Mouse (Mus musculus): ENCODE data around the gene Olfr228. TPM values are rescaled to one million over a fixed set of nuclear protein-coding genes. Genes with fewer than 3 reads are reported as not detected.

Olfr228 gene
- polyA plus RNA-seq (2014; fragmentation: Illumina TruSeq; extraction: RNeasy Lipid Tissue Mini Kit (QIAGEN cat#74804); ENCODE audit: low read depth, low replicate concordance), result not detected

GRCm38 (mm10) chr2:86487286-86487685 lies at the start of gene Olfr228:
Olfr228 (minus strand) TSS chr2:86487386.

GRCm38 (mm10) chr2:86508161-86508560 lies 21.0 kb upstream of the Olfr228 start, which contains the start of gene Olfr1076:
Olfr1076 (plus strand) TSS chr2:86508461.

GRCm38 (mm10) chr2:86456169-86456568 lies 31.0 kb downstream of the Olfr228 start, which contains the start of gene Olfr1066:
Olfr1066 (minus strand) TSS chr2:86456269.

GRCm38 (mm10) chr2:86450491-86450890 lies 36.7 kb downstream of the Olfr228 start, which contains the start of gene Olfr1065:
Olfr1065 (minus strand) TSS chr2:86450591.

Other genes starting within 250 kb of the Olfr228 start
- gene Olfr1048, start 247.1 kb downstream of the Olfr228 start, polyA plus RNA-seq (2014; fragmentation: Illumina TruSeq; extraction: RNeasy Lipid Tissue Mini Kit (QIAGEN cat#74804); ENCODE audit: low read depth, low replicate concordance), result not detected
- not detected for gene Olfr1049, start 229.1 kb downstream of the Olfr228 start, polyA plus RNA-seq (2014; fragmentation: Illumina TruSeq; extraction: RNeasy Lipid Tissue Mini Kit (QIAGEN cat#74804); ENCODE audit: low read depth, low replicate concordance)
- not detected for gene Olfr1051, start 208.3 kb downstream of the Olfr228 start, polyA plus RNA-seq (2014; fragmentation: Illumina TruSeq; extraction: RNeasy Lipid Tissue Mini Kit (QIAGEN cat#74804); ENCODE audit: low read depth, low replicate concordance)
- not detected for gene Olfr1052, start 194.9 kb downstream of the Olfr228 start, polyA plus RNA-seq (2014; fragmentation: Illumina TruSeq; extraction: RNeasy Lipid Tissue Mini Kit (QIAGEN cat#74804); ENCODE audit: low read depth, low replicate concordance)
- gene Olfr1053, start 172.1 kb downstream of the Olfr228 start, polyA plus RNA-seq (2014; fragmentation: Illumina TruSeq; extraction: RNeasy Lipid Tissue Mini Kit (QIAGEN cat#74804); ENCODE audit: low read depth, low replicate concordance), result not detected
- not detected for gene Olfr1054, start 152.0 kb downstream of the Olfr228 start, polyA plus RNA-seq (2014; fragmentation: Illumina TruSeq; extraction: RNeasy Lipid Tissue Mini Kit (QIAGEN cat#74804); ENCODE audit: low read depth, low replicate concordance)
- not detected for gene Olfr1055, start 137.1 kb downstream of the Olfr228 start, polyA plus RNA-seq (2014; fragmentation: Illumina TruSeq; extraction: RNeasy Lipid Tissue Mini Kit (QIAGEN cat#74804); ENCODE audit: low read depth, low replicate concordance)
- gene Olfr1056, start 124.9 kb downstream of the Olfr228 start, polyA plus RNA-seq (2014; fragmentation: Illumina TruSeq; extraction: RNeasy Lipid Tissue Mini Kit (QIAGEN cat#74804); ENCODE audit: low read depth, low replicate concordance), result not detected
- not detected for gene Olfr1057, start 109.0 kb downstream of the Olfr228 start, polyA plus RNA-seq (2014; fragmentation: Illumina TruSeq; extraction: RNeasy Lipid Tissue Mini Kit (QIAGEN cat#74804); ENCODE audit: low read depth, low replicate concordance)
- gene Olfr1058, start 98.8 kb downstream of the Olfr228 start, polyA plus RNA-seq (2014; fragmentation: Illumina TruSeq; extraction: RNeasy Lipid Tissue Mini Kit (QIAGEN cat#74804); ENCODE audit: low read depth, low replicate concordance), result not detected
- gene Olfr1061, start 73.3 kb downstream of the Olfr228 start, polyA plus RNA-seq (2014; fragmentation: Illumina TruSeq; extraction: RNeasy Lipid Tissue Mini Kit (QIAGEN cat#74804); ENCODE audit: low read depth, low replicate concordance), result not detected
- not detected for gene Olfr1062, start 60.6 kb downstream of the Olfr228 start, polyA plus RNA-seq (2014; fragmentation: Illumina TruSeq; extraction: RNeasy Lipid Tissue Mini Kit (QIAGEN cat#74804); ENCODE audit: low read depth, low replicate concordance)
- not detected for gene Olfr1065, start 36.8 kb downstream of the Olfr228 start, polyA plus RNA-seq (2014; fragmentation: Illumina TruSeq; extraction: RNeasy Lipid Tissue Mini Kit (QIAGEN cat#74804); ENCODE audit: low read depth, low replicate concordance)
- gene Olfr1066, start 31.1 kb downstream of the Olfr228 start, polyA plus RNA-seq (2014; fragmentation: Illumina TruSeq; extraction: RNeasy Lipid Tissue Mini Kit (QIAGEN cat#74804); ENCODE audit: low read depth, low replicate concordance), result not detected
- gene Olfr1076, start 21.1 kb upstream of the Olfr228 start, polyA plus RNA-seq (2014; fragmentation: Illumina TruSeq; extraction: RNeasy Lipid Tissue Mini Kit (QIAGEN cat#74804); ENCODE audit: low read depth, low replicate concordance), result not detected
- gene Olfr1079, start 55.1 kb upstream of the Olfr228 start, polyA plus RNA-seq (2014; fragmentation: Illumina TruSeq; extraction: RNeasy Lipid Tissue Mini Kit (QIAGEN cat#74804); ENCODE audit: low read depth, low replicate concordance), result not detected
- gene Olfr1080, start 70.8 kb upstream of the Olfr228 start, polyA plus RNA-seq (2014; fragmentation: Illumina TruSeq; extraction: RNeasy Lipid Tissue Mini Kit (QIAGEN cat#74804); ENCODE audit: low read depth, low replicate concordance), result not detected
- gene Olfr1082, start 111.6 kb upstream of the Olfr228 start, polyA plus RNA-seq (2014; fragmentation: Illumina TruSeq; extraction: RNeasy Lipid Tissue Mini Kit (QIAGEN cat#74804); ENCODE audit: low read depth, low replicate concordance), result not detected
- not detected for gene Olfr1084, start 152.3 kb upstream of the Olfr228 start, polyA plus RNA-seq (2014; fragmentation: Illumina TruSeq; extraction: RNeasy Lipid Tissue Mini Kit (QIAGEN cat#74804); ENCODE audit: low read depth, low replicate concordance)
- not detected for gene Olfr1085, start 174.6 kb upstream of the Olfr228 start, polyA plus RNA-seq (2014; fragmentation: Illumina TruSeq; extraction: RNeasy Lipid Tissue Mini Kit (QIAGEN cat#74804); ENCODE audit: low read depth, low replicate concordance)
- gene Olfr1086, start 192.7 kb upstream of the Olfr228 start, polyA plus RNA-seq (2014; fragmentation: Illumina TruSeq; extraction: RNeasy Lipid Tissue Mini Kit (QIAGEN cat#74804); ENCODE audit: low read depth, low replicate concordance), result not detected
- not detected for gene Olfr1087, start 211.0 kb upstream of the Olfr228 start, polyA plus RNA-seq (2014; fragmentation: Illumina TruSeq; extraction: RNeasy Lipid Tissue Mini Kit (QIAGEN cat#74804); ENCODE audit: low read depth, low replicate concordance)
- gene Olfr1089, start 246.3 kb upstream of the Olfr228 start, polyA plus RNA-seq (2014; fragmentation: Illumina TruSeq; extraction: RNeasy Lipid Tissue Mini Kit (QIAGEN cat#74804); ENCODE audit: low read depth, low replicate concordance), result not detected